Mouse (Mus musculus): Measurements from ENCODE around the gene Mecom. TPM values are rescaled to one million over a fixed set of nuclear protein-coding genes. Genes with fewer than 3 reads are reported as not detected.

Mecom gene
- total and polyA plus RNA-seq, 3 experiments, result not detected

DNA sequence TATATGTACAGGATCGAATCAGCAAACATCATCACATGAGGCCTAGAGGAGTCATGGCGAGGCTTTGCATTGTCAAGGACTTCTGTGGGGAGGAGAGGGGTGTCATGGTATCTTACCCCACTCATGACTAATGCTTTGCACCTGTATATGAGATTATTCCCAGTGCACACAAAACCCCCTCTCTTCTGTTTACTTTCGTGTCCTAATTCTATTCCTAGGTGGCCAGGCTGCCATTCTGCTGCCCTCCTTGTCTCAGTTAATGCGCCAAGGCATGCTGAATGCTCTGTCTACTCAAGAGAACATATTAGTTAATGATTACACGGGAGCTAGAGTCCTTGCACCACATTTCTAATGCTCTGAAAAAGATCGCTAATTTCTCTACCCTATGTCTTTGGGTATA lies 412.0 kb downstream of the Mecom start:
- in situ Hi-C loops (cut with MboI; ENCODE audit: low pct_ligation_motif_present, low pct_unique_long_range_greater_than_20kb, low sequenced_read_pairs), result no loop called here
- H3K4me3 ChIP-seq (replicated peaks in 1 of 3; ENCODE audit: low read depth in 2 of 3, low read length in 2 of 3, poor library complexity in 1 of 3), result no peak overlapping the region
- H3K79me2 ChIP-seq (replicated peaks; ENCODE audit: control insufficient read depth, extremely low read depth, insufficient read depth, poor library complexity, severe bottlenecking), result no peaks in the 10 kb centered on the region
- dilution Hi-C loops (cut with MboI; ENCODE audit: extremely low pct_ligation_motif_present, extremely low pct_unique_long_range_greater_than_20kb, low sequenced_read_pairs), result no loop called here
- H3K36me3 ChIP-seq (replicated peaks in 1 of 2; ENCODE audit: control insufficient read depth in 1 of 2, insufficient read depth in 1 of 2, low read length in 1 of 2), result no peaks in the 10 kb centered on the region
- H3K9ac ChIP-seq (ENCODE audit: insufficient read depth, low read depth), result no peak overlapping the region
- H3K4me1 ChIP-seq (ENCODE audit: control insufficient read depth in 1 of 2, insufficient read depth in 2 of 2), result no peaks in the 10 kb centered on the region
- no peak overlapping the region for H3K27ac ChIP-seq (ENCODE audit: insufficient read depth, low read depth)
- no peak for DNase-seq (ENCODE audit: extremely low read depth)
- H3K27me3 ChIP-seq (replicated peaks), result no peaks in the 10 kb centered on the region
- TF ChIP-seq POLR2AphosphoS2 (IDR thresholded peaks at IDR 0.05; ENCODE audit: low read depth, low read length) (no peak), MXI1 (IDR thresholded peaks at IDR 0.05; ENCODE audit: low read depth, low read length) (no peak), NRF1 (IDR thresholded peaks at IDR 0.05; ENCODE audit: low read depth, low read length) (no peak), CHD1 (IDR thresholded peaks at IDR 0.05; ENCODE audit: low read depth, low read length) (no peak), CTCF (conservative IDR thresholded peaks at IDR 0.05 in 1 of 2, IDR thresholded peaks at IDR 0.05 in 1 of 2; ENCODE audit: low read depth in 2 of 2, low read length in 2 of 2) (no peak), E2F4 (IDR thresholded peaks at IDR 0.05; ENCODE audit: insufficient replicate concordance, low read depth, low read length) (no peak), ELF1 (IDR thresholded peaks at IDR 0.05; ENCODE audit: low read depth, low read length) (no peak), JUND (conservative IDR thresholded peaks at IDR 0.05; ENCODE audit: low read depth, low read length) (no peak), CHD2 (IDR thresholded peaks at IDR 0.05; ENCODE audit: low read length) (no peak), BHLHE40 (IDR thresholded peaks at IDR 0.05; ENCODE audit: low read depth, low read length) (no peak), USF1 (IDR thresholded peaks at IDR 0.05; ENCODE audit: low read depth, low read length) (no peak)
- H3K9me3 ChIP-seq (replicated peaks; ENCODE audit: low read length), result no peaks in the 10 kb centered on the region
- H3K4me2 ChIP-seq (ENCODE audit: insufficient read depth, low read depth, poor library complexity, severe bottlenecking), result no peak overlapping the region

DNA sequence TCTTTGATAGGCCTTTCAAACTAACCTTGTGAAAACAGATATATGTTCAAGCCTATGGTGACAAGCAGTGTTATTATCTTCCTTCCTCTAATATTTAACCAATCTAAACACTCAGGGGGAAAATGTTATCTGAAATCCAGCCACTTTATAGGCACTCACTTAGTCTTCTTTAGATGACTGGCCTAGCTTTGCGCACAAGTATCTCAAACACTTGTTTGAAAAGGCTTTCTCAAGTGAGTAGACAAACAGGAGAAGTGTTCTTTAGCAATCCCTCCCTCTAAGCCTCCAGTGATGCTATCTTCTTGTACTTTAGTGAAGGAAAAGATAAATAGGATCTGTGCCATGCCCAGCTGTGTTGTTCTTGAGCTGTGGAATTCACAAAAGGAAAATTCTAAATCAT lies 412.7 kb downstream of the Mecom start:
- H3K27me3 ChIP-seq (replicated peaks), result no peaks in the 10 kb centered on the region
- TF ChIP-seq JUN (IDR thresholded peaks at IDR 0.05; ENCODE audit: insufficient read depth, low read depth, low read length) (no peak), CTCF (conservative IDR thresholded peaks at IDR 0.05 in 1 of 2, IDR thresholded peaks at IDR 0.05 in 1 of 2; ENCODE audit: low read depth in 2 of 2, low read length in 2 of 2) (no peak), MAFK (IDR thresholded peaks at IDR 0.05; ENCODE audit: insufficient replicate concordance, low read length) (no peak), SIN3A (IDR thresholded peaks at IDR 0.05; ENCODE audit: low read length) (no peak)
- no peaks in the 10 kb centered on the region for H3K79me2 ChIP-seq (replicated peaks; ENCODE audit: control insufficient read depth, extremely low read depth, insufficient read depth, poor library complexity, severe bottlenecking)
- no peak overlapping the region for H3K9ac ChIP-seq (ENCODE audit: insufficient read depth, low read depth)
- H3K4me3 ChIP-seq (replicated peaks in 1 of 3; ENCODE audit: low read depth in 2 of 3, low read length in 2 of 3, poor library complexity in 1 of 3), result no peak overlapping the region
- dilution Hi-C loops (cut with MboI; ENCODE audit: extremely low pct_ligation_motif_present, extremely low pct_unique_long_range_greater_than_20kb, low sequenced_read_pairs) (no loop called here), in situ Hi-C loops (cut with MboI; ENCODE audit: low pct_ligation_motif_present, low pct_unique_long_range_greater_than_20kb, low sequenced_read_pairs) (no loop called here)
- H3K4me1 ChIP-seq (ENCODE audit: control insufficient read depth in 1 of 2, insufficient read depth in 2 of 2), result no peaks in the 10 kb centered on the region
- H3K27ac ChIP-seq (ENCODE audit: insufficient read depth, low read depth), result no peak overlapping the region
- H3K9me3 ChIP-seq (replicated peaks; ENCODE audit: low read length), result no peaks in the 10 kb centered on the region
- H3K4me2 ChIP-seq (ENCODE audit: insufficient read depth, low read depth, poor library complexity, severe bottlenecking), result no peak overlapping the region
- no peak for DNase-seq (ENCODE audit: extremely low read depth)
- no peaks in the 10 kb centered on the region for H3K36me3 ChIP-seq (replicated peaks in 1 of 2; ENCODE audit: control insufficient read depth in 1 of 2, insufficient read depth in 1 of 2, low read length in 1 of 2)

DNA sequence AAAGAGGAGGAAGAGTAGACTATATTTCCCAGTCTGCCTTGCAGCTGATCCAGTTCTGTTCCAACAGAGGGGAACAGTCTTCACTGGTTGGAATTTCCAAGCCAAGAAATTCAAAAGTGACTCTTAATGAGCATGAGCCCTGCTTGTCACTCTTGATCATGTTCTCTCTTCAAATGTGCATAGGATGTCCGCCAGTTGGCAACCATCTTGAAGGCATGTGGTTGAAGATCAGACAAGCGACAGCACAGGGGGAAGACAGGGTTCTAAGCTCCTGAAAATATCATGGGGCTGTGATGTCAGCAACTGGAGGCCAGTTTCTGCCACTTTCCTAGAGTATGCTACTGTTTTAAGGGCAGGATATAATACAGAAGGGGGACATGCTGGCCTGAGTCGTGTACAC lies 414.8 kb downstream of the Mecom start:
- no peak for TF ChIP-seq TCF12 (IDR thresholded peaks at IDR 0.05; ENCODE audit: low read depth, low read length)
- TF ChIP-seq CHD2 (IDR thresholded peaks at IDR 0.05; ENCODE audit: low read length), result no peak
- no peak for TF ChIP-seq MYC (IDR thresholded peaks at IDR 0.05; ENCODE audit: low read depth, low read length)
- TF ChIP-seq GABPA (IDR thresholded peaks at IDR 0.05; ENCODE audit: insufficient replicate concordance, low read depth, low read length), result no peak
- no peak for TF ChIP-seq UBTF (IDR thresholded peaks at IDR 0.05; ENCODE audit: low read depth, low read length)
- no peak for TF ChIP-seq USF1 (IDR thresholded peaks at IDR 0.05; ENCODE audit: low read depth, low read length)
- TF ChIP-seq ZKSCAN1 (IDR thresholded peaks at IDR 0.05; ENCODE audit: borderline replicate concordance, low read depth, low read length), result no peak
- no peak for TF ChIP-seq NELFE (IDR thresholded peaks at IDR 0.05; ENCODE audit: low read depth, low read length)
- TF ChIP-seq SIN3A (IDR thresholded peaks at IDR 0.05; ENCODE audit: low read length), result no peak
- no peak for TF ChIP-seq MAZ (IDR thresholded peaks at IDR 0.05; ENCODE audit: low read depth, low read length)
- no peak for DNase-seq (ENCODE audit: extremely low read depth)
- dilution Hi-C loops (cut with MboI; ENCODE audit: extremely low pct_ligation_motif_present, extremely low pct_unique_long_range_greater_than_20kb, low sequenced_read_pairs), result no loop called here
- in situ Hi-C loops (cut with MboI; ENCODE audit: low pct_ligation_motif_present, low pct_unique_long_range_greater_than_20kb, low sequenced_read_pairs), result no loop called here
- no peaks in the 10 kb centered on the region for H3K27me3 ChIP-seq (replicated peaks)
- no peak overlapping the region for H3K4me3 ChIP-seq (replicated peaks in 1 of 3; ENCODE audit: low read depth in 2 of 3, low read length in 2 of 3, poor library complexity in 1 of 3)
- H3K4me2 ChIP-seq (ENCODE audit: insufficient read depth, low read depth, poor library complexity, severe bottlenecking), result no peak overlapping the region
- no peak overlapping the region for H3K9ac ChIP-seq (ENCODE audit: insufficient read depth, low read depth)
- no peak overlapping the region for H3K27ac ChIP-seq (ENCODE audit: insufficient read depth, low read depth)
- no peaks in the 10 kb centered on the region for H3K9me3 ChIP-seq (replicated peaks; ENCODE audit: low read length)
- no peaks in the 10 kb centered on the region for H3K79me2 ChIP-seq (replicated peaks; ENCODE audit: control insufficient read depth, extremely low read depth, insufficient read depth, poor library complexity, severe bottlenecking)
- no peaks in the 10 kb centered on the region for H3K4me1 ChIP-seq (ENCODE audit: control insufficient read depth in 1 of 2, insufficient read depth in 2 of 2)
- no peaks in the 10 kb centered on the region for H3K36me3 ChIP-seq (replicated peaks in 1 of 2; ENCODE audit: control insufficient read depth in 1 of 2, insufficient read depth in 1 of 2, low read length in 1 of 2)

All from CH12.LX (cell line).